Mouse (Mus musculus) embryonic fibroblast, embryonic 13.5 days (primary cell): ENCODE measurements around the gene Ccdc85b. TPM values are rescaled to one million over a fixed set of nuclear protein-coding genes. Genes with fewer than 3 reads are reported as not detected.
A peak's percentile ranks its signal among the peaks of the same experiment; 100 is the strongest.
"Not testable (repeated sequence)": the region's sequence is repeated elsewhere in the genome, so short reads cannot be mapped to it uniquely, and the experiment has no call there.

ENCODE experiments used
- H3K27ac ChIP-seq: 2 replicates; pipeline ENCODE4 v1.5.1; 2012; ENCODE audit warnings: low read length, control low read depth, inconsistent platforms; ENCODE audit not compliant: insufficient read depth
- H3K4me1 ChIP-seq: 2 replicates; pipeline ENCODE4 v1.6.1; 2011; ENCODE audit warnings: low read length; ENCODE audit not compliant: control insufficient read depth, insufficient read depth
- H3K4me3 ChIP-seq: 2 replicates; pipeline ENCODE4 v1.5.1; 2011; ENCODE audit warnings: mild to moderate bottlenecking, control low read depth, low read length; ENCODE audit not compliant: insufficient read depth
- CTCF ChIP-seq: IDR thresholded peaks from 2 replicates; pipeline ENCODE4 v1.5.1; 2011; ENCODE audit warnings: mild to moderate bottlenecking, control low read depth, low read length, moderate library complexity, borderline replicate concordance; ENCODE audit not compliant: insufficient read depth
- POLR2A ChIP-seq: IDR thresholded peaks from 2 replicates; pipeline ENCODE4 v1.6.1; 2011; ENCODE audit warnings: low read depth, mild to moderate bottlenecking, control low read depth, low read length, moderate library complexity
- polyA plus RNA-seq: library from polyadenylated mRNA; stranded (reverse); fragments of >200 nt; gene quantifications from 2 replicates; pipeline ENCODE4 v1.2.4, GENCODE M21; 2011; ENCODE audit warnings: low read depth; ENCODE audit not compliant: missing spikeins, insufficient read length

The Ccdc85b gene
- 3.0 and 5.2 TPM in 2 replicates for polyA plus RNA-seq

- peak within 1 kb of the TSS; percentile 70 for H3K4me3 ChIP-seq
- H3K27ac ChIP-seq = peak within 1 kb of the TSS; percentile 66
- TF ChIP-seq CTCF (no peak), POLR2A (no peak)
- peaks cover 21% of the 10 kb centered on the region; the same call in 1 of the 2 replicates for H3K4me1 ChIP-seq
These were observed at the start of gene Ccdc85b for GRCm38 (mm10) chr19:5457746-5458442. Gene Ccdc85b (minus strand): TSS chr19:5457894.

GRCm38 (mm10) chr19:5503687-5504086, 46.0 kb upstream of the Ccdc85b start, which contains the start of gene 1700020D05Rik:
Gene 1700020D05Rik (minus strand): TSS chr19:5503787.
- H3K4me3 ChIP-seq = no peak within 1 kb of the TSS
- TF ChIP-seq CTCF (no peak), POLR2A (no peak)
- no peaks in the 10 kb centered on the region for H3K4me1 ChIP-seq
- no peak within 1 kb of the TSS for H3K27ac ChIP-seq

- Histone ChIP-seq H3K4me3 (no peak overlapping the region), H3K4me1 (no peaks in the 10 kb centered on the region), H3K27ac (no peak overlapping the region)
- TF ChIP-seq POLR2A (no peak), CTCF (no peak)
These were observed 42.7 kb upstream of the Ccdc85b start for GRCm38 (mm10) chr19:5500330-5500875.

GRCm38 (mm10) chr19:5496052-5496370, 38.3 kb upstream of the Ccdc85b start:
- no peak for TF ChIP-seq CTCF
- TF ChIP-seq POLR2A = no peak
- Histone ChIP-seq H3K4me1 (no peaks in the 10 kb centered on the region), H3K4me3 (no peak overlapping the region), H3K27ac (no peak overlapping the region)

GRCm38 (mm10) chr19:5495353-5496051, 37.8 kb upstream of the Ccdc85b start:
- no peak overlapping the region for H3K27ac ChIP-seq
- no peaks in the 10 kb centered on the region for H3K4me1 ChIP-seq
- TF ChIP-seq POLR2A (0 out of 2 replicates have a peak, but pooled peaks have one; percentile 19), CTCF (no peak)
- H3K4me3 ChIP-seq = no peak overlapping the region

GRCm38 (mm10) chr19:5494314-5494713, 36.6 kb upstream of the Ccdc85b start:
- Histone ChIP-seq H3K4me1 (no peaks in the 10 kb centered on the region), H3K4me3 (no peak overlapping the region), H3K27ac (no peak overlapping the region)
- no peak for TF ChIP-seq CTCF
- 0 out of 2 replicates have a peak, but pooled peaks have one; percentile 7 for TF ChIP-seq POLR2A

- H3K4me1 ChIP-seq, H3K27ac ChIP-seq: not testable (repeated sequence)
- peak overlapping the region; percentile 72 for H3K4me3 ChIP-seq
These were observed 35.6 kb upstream of the Ccdc85b start for GRCm38 (mm10) chr19:5493301-5493721.

- Histone ChIP-seq H3K4me1 (no peaks in the 10 kb centered on the region), H3K4me3 (peak overlapping the region; percentile 72), H3K27ac (no peak overlapping the region)
- no peak for TF ChIP-seq POLR2A
- TF ChIP-seq CTCF = no peak
These were observed 34.9 kb upstream of the Ccdc85b start for GRCm38 (mm10) chr19:5492641-5493040.

- TF ChIP-seq CTCF = no peak
- TF ChIP-seq POLR2A = peak; percentile 92
- peak overlapping the region; percentile 72 for H3K4me3 ChIP-seq
- peaks cover 4% of the 10 kb centered on the region; the same call in 1 of the 2 replicates for H3K4me1 ChIP-seq
- peak overlapping the region; percentile 93 for H3K27ac ChIP-seq
These were observed 33.4 kb upstream of the Ccdc85b start for GRCm38 (mm10) chr19:5490898-5491708.
